10 mouse cellular contexts compared by ENCODE assay signal in genomic region chr14:62254371-62254770, GRCm38 (mm10). TPM values are rescaled to one million over a fixed set of nuclear protein-coding genes. Genes with fewer than 3 reads are reported as not detected.
DNase-seq lines count a peak whose midpoint lies in the region; ATAC-seq lines count a peak whose summit lies in the region.
"Had no signal": no experiment of that assay in that cellular context is flagged by ENCODE, and none has a peak within 500 bp of the region (broad histone marks: within the 10 kb centered on the region; RNA-seq: fewer than 3 reads in every experiment).

No protein-coding gene starts in this region.

- ATAC-seq in megakaryocyte-erythroid progenitor cell, adult 5-6 weeks (replicated peaks; ENCODE audit: low FRiP score, low TSS enrichment, poor library complexity, severe bottlenecking), result peak; percentile 89

- peak; percentile 30 to 46 for DNase-seq in kidney, postnatal 4 days
- no peak for DNase-seq in kidney, adult 11 months
- peak; percentile 61 for DNase-seq in A20 (ENCODE audit: low read depth, low spot score)
- peak; percentile 7 for DNase-seq in NIH3T3 (ENCODE audit: low read depth)
- no peak for DNase-seq in gastrocnemius, postnatal 4 days (ENCODE audit: low spot score in 2 of 2)
- DNase-seq in cerebellum, adult 9-11 months, result no peak
- DNase-seq: adrenal gland, postnatal 36 days; cerebellum, postnatal 36 days; gastrocnemius, postnatal 14 days had no signal

RNA-seq across cellular contexts. Expression of gene Rnaseh2b, which starts 38.0 kb away (rescaled TPM):
- total RNA-seq in megakaryocyte-erythroid progenitor cell, adult 5-6 weeks (2014; fragmentation: Nextera tagmentation), result 73.1 and 97.2 TPM in 2 replicates
- total RNA-seq in megakaryocyte-erythroid progenitor cell, adult 5-6 weeks (2017), result 74.5 and 81.1 TPM in 2 replicates
- total RNA-seq in gastrocnemius, postnatal 4 days (2021), result 10 to 100 TPM; 16.2 to 16.3 TPM

RNA-seq across cellular contexts. Expression of gene Dleu7, which starts 38.5 kb away (rescaled TPM):
- not detected in 2 replicates for total RNA-seq in megakaryocyte-erythroid progenitor cell, adult 5-6 weeks (2014; fragmentation: Nextera tagmentation)
- 1.0 TPM in 1 of 2 replicates, not detected in the other for total RNA-seq in megakaryocyte-erythroid progenitor cell, adult 5-6 weeks (2017)
- total RNA-seq in gastrocnemius, postnatal 4 days (2021), result under 1 TPM; 0.42 to 0.75 TPM
- total RNA-seq: adrenal gland, postnatal 36 days; gastrocnemius, postnatal 14 days had no signal

Comparison
In these comparisons a context has a peak if more than half of its experiments do, and no peak if none do; other contexts are left out.
1. DNase-seq: peak in kidney, postnatal 4 days (2 of 2), A20 (single experiment) and NIH3T3 (single experiment); none in kidney, adult 11 months (single experiment), gastrocnemius, postnatal 4 days (0 of 2) and cerebellum, adult 9-11 months (single experiment).
2. RNA of gene Rnaseh2b, which starts 38.0 kb away (total RNA-seq): 73.1 to 97.2 TPM in megakaryocyte-erythroid progenitor cell, adult 5-6 weeks; 16.2 to 16.3 TPM in gastrocnemius, postnatal 4 days; every median in the first group is over 4 times any median in the second.